Mouse (Mus musculus): ENCODE measurements around the gene Ephx1.

GRCm38 (mm10) chr1:181020756-181021487 is at the start of gene Ephx1:
- TF ChIP-seq CTCF (IDR thresholded peaks at IDR 0.05; ENCODE audit: insufficient read depth, low read length) (no peak), POLR2A (IDR thresholded peaks at IDR 0.05; ENCODE audit: borderline replicate concordance, extremely low read depth, low read depth, low read length) (no peak)
